Mouse (Mus musculus) liver, postnatal 0 days (tissue): ENCODE measurements at regions not wholly inside any gene's neighbourhood (a gene's known extent, or its start where the extent isn't known, plus 50 kb on each side); places are given as distances from the start of the nearest gene placed in this dataset.

Experiments used
- ATAC-seq: fragments of 200-750 bp; cut with Nextera tagmentation; 2 replicates; pipeline ENCODE4 v1.8.0; 2017; ENCODE audit warnings: mild to moderate bottlenecking, moderate library complexity
- DNase-seq: peaks from one replicate; pipeline ENCODE4 v3.0.0-alpha.2; 2016
- H3K27ac ChIP-seq: fragments of 300-500 bp; sonication (generic); 2 replicates; pipeline ENCODE4 v1.5.1; 2014; ENCODE audit warnings: antibody characterized with exemption, moderate library complexity, mild to moderate bottlenecking, low read depth
- H3K27me3 ChIP-seq: fragments of 300-500 bp; sonication (generic); 2 replicates; pipeline ENCODE4 v1.6.1; 2014; ENCODE audit warnings: low read length, control low read depth, mixed read lengths; ENCODE audit not compliant: insufficient read depth
- H3K36me3 ChIP-seq: fragments of 300-500 bp; sonication (generic); replicated peaks from 2 replicates; pipeline ENCODE4 v1.6.1; 2014; ENCODE audit warnings: mild to moderate bottlenecking, control low read depth, low read length, moderate library complexity, mixed read lengths; ENCODE audit not compliant: insufficient read depth
- H3K4me1 ChIP-seq: fragments of 300-500 bp; sonication (generic); 2 replicates; pipeline ENCODE4 v1.6.1; 2014; ENCODE audit warnings: antibody characterized with exemption, mild to moderate bottlenecking, control low read depth; ENCODE audit not compliant: insufficient read depth
- H3K4me2 ChIP-seq: fragments of 300-500 bp; sonication (generic); 2 replicates; pipeline ENCODE4 v1.6.1; 2014; ENCODE audit warnings: low read depth, mild to moderate bottlenecking, low read length, moderate library complexity, mixed read lengths
- H3K4me3 ChIP-seq: fragments of 300-500 bp; sonication (generic); 2 replicates; pipeline ENCODE4 v1.5.1; 2014; ENCODE audit warnings: low read depth, low read length
- H3K9ac ChIP-seq: fragments of 300-500 bp; sonication (generic); replicated peaks from 2 replicates; pipeline ENCODE4 v1.6.1; 2014; ENCODE audit warnings: mild to moderate bottlenecking, moderate library complexity
- H3K9me3 ChIP-seq: fragments of 300-500 bp; sonication (generic); 2 replicates; pipeline ENCODE4 v1.6.1; 2016; ENCODE audit warnings: mild to moderate bottlenecking, control low read depth, low read length, mixed read lengths
- CTCF ChIP-seq: sonication (generic); IDR thresholded peaks from 2 replicates; pipeline ENCODE4 v1.5.1; 2016; ENCODE audit warnings: antibody characterized with exemption, low read depth
- EP300 ChIP-seq: IDR thresholded peaks from 2 replicates; pipeline ENCODE4 v1.6.1; 2016; ENCODE audit warnings: antibody characterized with exemption, low read depth, mild to moderate bottlenecking
- WGBS: fragments of 180-500 bp; shearing (Covaris S2); extraction: QIAGEN DNeasy Blood & Tissue Kit; methylation state at CpG from one replicate; pipeline ENCODE4 v1.1.7; 2014; ENCODE audit not compliant: insufficient replicate concordance; 5-methylcytosine and 5-hydroxymethylcytosine counted together

DNA sequence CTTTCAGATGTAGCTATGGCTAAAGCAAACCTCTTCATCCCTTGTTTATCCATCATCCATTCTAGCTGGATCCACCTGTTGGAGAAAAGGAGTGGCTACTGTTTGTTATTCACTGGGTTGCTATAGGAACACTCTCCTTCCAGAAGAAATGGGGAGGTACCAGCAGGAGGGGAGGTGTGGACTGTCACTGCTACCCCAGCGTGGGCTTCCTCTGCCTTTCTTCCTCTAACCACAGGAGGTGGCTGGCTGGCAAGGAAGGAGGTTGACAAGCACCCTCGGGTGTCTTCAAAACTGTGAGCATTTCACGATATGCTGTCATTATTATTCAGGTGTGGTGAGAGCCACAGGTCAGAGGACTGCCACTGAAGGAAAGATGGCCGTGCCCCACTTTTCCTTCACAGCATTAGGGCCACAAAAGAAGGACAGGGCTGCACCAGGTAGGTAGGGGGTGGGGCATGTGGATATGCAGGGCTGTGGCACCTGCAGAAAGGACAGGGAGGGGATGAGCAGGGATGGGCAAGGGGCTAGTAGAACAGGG, 122.2 kb downstream of the Plxna1 start:
- 19% methylated on average over 4 of the region's 4 CpGs for WGBS
- Histone ChIP-seq H3K9ac (no peak overlapping the region), H3K36me3 (no peaks in the 10 kb centered on the region), H3K27me3 (0 out of 2 replicates have a peak, but pooled peaks cover 1% of the 10 kb centered on the region), H3K4me1 (no peaks in the 10 kb centered on the region), H3K27ac (no peak overlapping the region), H3K4me2 (no peak overlapping the region), H3K4me3 (no peak overlapping the region), H3K9me3 (no peaks in the 10 kb centered on the region)
- DNase-seq: no peak
- ATAC-seq: no peak
- TF ChIP-seq EP300: no peak
- no peak for TF ChIP-seq CTCF

- 0 out of 2 replicates have a peak, but pooled peaks cover 2% of the 10 kb centered on the region for H3K27me3 ChIP-seq
- 33% methylated on average over 18 of the region's 18 CpGs for WGBS
- no peaks in the 10 kb centered on the region for H3K9me3 ChIP-seq
- DNase-seq: no peak
- no peak for TF ChIP-seq CTCF
- TF ChIP-seq EP300: no peak
- no peak overlapping the region for H3K4me2 ChIP-seq
- H3K4me1 ChIP-seq: no peaks in the 10 kb centered on the region
- no peak overlapping the region for H3K4me3 ChIP-seq
- no peak for ATAC-seq
- H3K27ac ChIP-seq: no peak overlapping the region
- H3K36me3 ChIP-seq: no peaks in the 10 kb centered on the region
- no peak overlapping the region for H3K9ac ChIP-seq
Observed at GRCm38 (mm10) chr6:89242371-89243288, 119.8 kb downstream of the Plxna1 start.

GRCm38 (mm10) chr6:89245506-89245905, 116.9 kb downstream of the Plxna1 start:
- ATAC-seq (no peak), DNase-seq (no peak)
- Histone ChIP-seq H3K9ac (no peak overlapping the region), H3K4me2 (no peak overlapping the region), H3K9me3 (no peaks in the 10 kb centered on the region), H3K4me1 (no peaks in the 10 kb centered on the region), H3K4me3 (no peak overlapping the region), H3K27me3 (0 out of 2 replicates have a peak, but pooled peaks cover 2% of the 10 kb centered on the region), H3K36me3 (no peaks in the 10 kb centered on the region), H3K27ac (no peak overlapping the region)
- TF ChIP-seq CTCF: no peak
- WGBS: 70% methylated on average over 8 of the region's 8 CpGs

DNA sequence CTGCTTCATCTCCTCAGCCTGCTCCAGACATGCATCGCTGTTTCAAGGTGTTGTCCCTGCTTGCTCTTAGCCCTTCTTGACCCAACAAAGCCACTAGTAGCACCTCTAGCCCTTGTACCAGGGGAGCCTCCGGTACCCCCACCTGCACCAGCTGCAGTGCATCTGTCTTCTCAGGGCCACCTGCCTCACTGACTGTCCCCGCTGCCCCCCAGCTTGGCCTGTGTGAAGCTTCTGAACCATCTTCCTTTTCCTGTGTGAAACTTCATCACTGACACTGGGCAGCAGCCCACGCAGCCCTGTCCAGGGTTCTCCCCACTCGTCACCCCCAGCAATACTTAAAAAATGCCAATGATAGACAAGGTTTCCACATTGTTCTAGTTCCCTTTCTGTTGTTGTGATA, 116.2 kb downstream of the Plxna1 start:
- Histone ChIP-seq H3K9me3 (no peaks in the 10 kb centered on the region), H3K9ac (no peak overlapping the region), H3K36me3 (no peaks in the 10 kb centered on the region), H3K4me2 (no peak overlapping the region), H3K27ac (no peak overlapping the region), H3K4me1 (no peaks in the 10 kb centered on the region), H3K27me3 (0 out of 2 replicates have a peak, but pooled peaks cover 2% of the 10 kb centered on the region), H3K4me3 (no peak overlapping the region)
- DNase-seq: no peak
- TF ChIP-seq EP300: no peak
- no peak for ATAC-seq
- WGBS: 72% methylated on average over 5 of the region's 5 CpGs

DNA sequence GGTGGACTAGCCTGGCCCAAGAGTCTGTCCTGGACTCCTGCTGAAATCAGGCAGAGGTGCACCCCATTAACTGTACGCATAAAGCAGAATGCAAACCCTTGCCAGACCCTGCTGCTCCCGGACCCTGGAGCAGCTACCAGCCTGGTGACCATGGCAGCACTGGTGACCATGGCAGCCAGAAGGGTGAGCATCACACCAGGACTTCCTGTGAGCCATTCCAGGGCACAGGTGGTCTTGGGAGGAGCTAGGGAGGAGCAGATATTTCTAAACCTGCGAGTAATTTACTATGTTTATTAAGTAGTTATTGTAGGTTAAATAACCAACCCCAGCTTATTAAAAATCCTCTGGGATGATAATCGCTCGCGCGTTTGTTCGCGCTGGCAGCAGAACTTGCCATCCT, 113.8 kb downstream of the Plxna1 start:
- 0 out of 2 replicates have a peak, but pooled peaks cover 2% of the 10 kb centered on the region for H3K27me3 ChIP-seq
- no peak overlapping the region for H3K9ac ChIP-seq
- H3K27ac ChIP-seq: no peak overlapping the region
- H3K4me3 ChIP-seq: no peak overlapping the region
- TF ChIP-seq CTCF: no peak
- no peak for TF ChIP-seq EP300
- H3K36me3 ChIP-seq: no peaks in the 10 kb centered on the region
- no peaks in the 10 kb centered on the region for H3K4me1 ChIP-seq
- H3K9me3 ChIP-seq: no peaks in the 10 kb centered on the region
- no peak overlapping the region for H3K4me2 ChIP-seq
- 79% methylated on average over 9 of the region's 9 CpGs for WGBS
- DNase-seq (no peak), ATAC-seq (no peak)

DNA sequence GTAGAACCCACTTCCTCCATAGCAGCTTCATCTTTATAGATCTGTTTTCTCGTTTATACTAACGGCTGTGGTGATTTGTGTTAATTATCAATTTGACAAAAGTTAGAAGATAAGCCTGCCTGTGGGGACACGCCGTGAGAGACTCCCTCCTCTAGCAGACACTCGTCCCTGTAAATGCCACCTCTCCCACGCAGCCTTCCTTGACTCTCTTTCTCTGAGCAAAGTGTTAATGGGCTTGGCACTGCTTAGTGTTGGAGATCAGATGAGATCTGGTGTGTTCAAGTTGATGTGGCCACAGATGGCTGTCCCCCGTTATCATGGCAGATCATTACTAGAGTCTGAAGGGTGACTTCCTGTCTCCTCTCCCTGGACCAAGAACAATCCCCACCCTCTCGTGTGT, 113.1 kb downstream of the Plxna1 start:
- ATAC-seq (no peak), DNase-seq (no peak)
- Histone ChIP-seq H3K9ac (no peak overlapping the region), H3K27me3 (0 out of 2 replicates have a peak, but pooled peaks cover 2% of the 10 kb centered on the region), H3K4me3 (no peak overlapping the region), H3K27ac (no peak overlapping the region), H3K9me3 (no peaks in the 10 kb centered on the region), H3K36me3 (no peaks in the 10 kb centered on the region), H3K4me2 (no peak overlapping the region), H3K4me1 (no peaks in the 10 kb centered on the region)
- TF ChIP-seq EP300 (no peak), CTCF (no peak)
- 65% methylated on average over 8 of the region's 8 CpGs for WGBS
